Mouse (Mus musculus): ENCODE measurements around the gene Snx8.

Snx8 gene

DNA sequence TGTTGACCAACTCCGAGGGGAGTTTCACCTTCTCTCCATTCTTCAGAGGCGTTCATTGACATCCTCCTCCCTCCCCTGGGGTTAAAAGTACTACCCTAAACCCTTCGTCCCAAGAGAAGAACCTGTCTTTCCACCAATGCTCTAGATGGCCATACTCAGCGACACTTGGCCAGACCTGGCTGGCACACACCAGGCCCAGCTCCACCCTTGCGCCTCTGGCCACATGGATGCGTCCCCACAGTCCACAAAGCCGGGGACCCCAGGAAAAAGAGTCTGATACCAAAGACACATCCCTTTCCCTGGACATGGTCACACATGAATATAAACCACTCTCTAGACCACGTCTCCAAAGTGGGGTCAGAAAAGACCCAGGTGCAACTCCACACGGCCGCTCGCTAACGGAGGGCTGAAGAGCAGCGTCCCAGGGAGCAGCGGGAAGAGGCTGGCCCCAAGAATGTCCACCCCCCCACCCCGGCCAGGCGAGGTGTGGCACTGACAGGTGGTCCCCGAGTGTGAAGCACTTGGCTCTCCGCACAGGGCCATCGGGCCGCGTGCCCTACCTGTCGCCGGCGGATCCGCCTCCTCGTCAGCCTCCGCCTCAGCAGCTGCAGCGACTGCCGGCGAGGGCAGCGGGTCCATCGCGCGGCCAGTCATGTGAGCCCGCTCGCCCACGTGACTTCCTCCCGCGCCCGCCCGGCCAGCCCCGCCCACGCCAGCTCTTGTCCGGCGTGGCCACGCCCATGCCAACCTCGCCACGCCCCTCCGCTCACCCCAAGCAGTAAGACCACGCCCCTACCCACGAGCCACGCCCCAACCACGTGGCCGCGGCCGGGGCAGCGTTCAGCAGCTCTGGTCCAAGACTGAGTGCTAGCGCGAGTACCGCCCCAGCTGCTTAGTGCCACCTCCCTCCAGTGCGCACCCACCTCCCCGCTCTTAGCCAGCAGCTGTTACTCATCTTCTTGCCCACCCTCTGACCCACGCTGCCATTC is at the start of gene Snx8:
Gene Snx8, minus strand, starts transcription at position 675 of the 989 bp plus-strand sequence.
- peak; percentile 98 for DNase-seq

DNA sequence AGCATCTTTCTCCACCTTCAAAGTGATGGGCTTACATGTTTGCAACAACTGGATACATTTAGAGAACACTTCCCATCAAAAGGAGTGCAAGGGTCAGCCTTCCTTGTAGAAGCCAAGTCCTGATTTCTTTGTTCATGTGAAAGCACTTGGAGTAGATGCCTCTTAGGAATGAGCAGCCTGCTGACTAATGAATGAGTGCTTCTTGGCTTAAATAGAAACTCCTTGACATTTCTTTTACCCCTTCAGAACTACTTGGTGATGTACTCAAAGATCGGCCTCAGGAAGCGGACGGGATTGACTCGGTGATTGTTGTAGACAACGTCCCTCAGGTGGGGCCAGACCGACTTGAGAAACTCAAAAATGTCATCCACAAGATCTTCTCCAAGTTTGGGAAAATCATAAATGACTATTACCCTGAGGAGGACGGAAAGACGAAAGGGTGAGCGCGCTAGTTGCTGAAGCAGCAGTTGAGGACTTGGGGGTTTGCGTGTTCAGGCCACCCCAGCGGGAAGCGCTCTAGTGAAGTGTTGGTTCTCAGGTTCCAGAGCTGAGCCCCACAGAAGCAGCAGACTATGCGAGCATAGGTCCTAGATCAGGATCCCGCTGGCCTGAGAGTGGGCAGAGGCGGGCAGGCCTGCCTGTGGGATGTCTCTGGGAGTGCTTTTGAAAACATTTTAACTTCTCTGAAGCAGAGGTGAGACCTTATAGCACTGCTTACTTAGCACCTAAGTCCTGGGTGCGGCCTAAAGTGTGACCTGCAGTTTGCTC is 36.1 kb upstream of the Snx8 start:
- peak; percentile 36 to 66 for DNase-seq

DNA sequence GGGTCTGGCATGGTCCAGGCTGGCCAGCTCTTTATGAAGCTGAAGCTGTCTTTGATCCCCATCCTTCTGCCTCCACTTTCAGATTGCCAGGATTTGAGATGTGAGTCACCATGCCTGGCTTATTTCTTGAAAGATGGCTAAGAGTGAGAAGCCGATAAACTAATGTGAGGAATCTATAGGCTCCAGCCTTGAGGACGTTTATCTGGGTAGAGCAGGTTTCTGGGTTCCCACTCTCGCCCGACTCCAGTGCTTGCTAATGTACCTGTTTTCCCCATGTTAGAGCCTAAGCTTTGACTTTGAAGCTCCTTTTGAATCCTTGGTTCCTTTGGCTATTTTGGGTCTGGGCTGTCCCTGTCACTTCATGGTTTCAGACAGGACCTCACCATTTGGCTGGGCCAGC is 31.6 kb upstream of the Snx8 start:
- DNase-seq = no peak

- no peak for DNase-seq
These were observed 30.5 kb upstream of the Snx8 start for GRCm38 (mm10) chr5:140419442-140420080.

DNA sequence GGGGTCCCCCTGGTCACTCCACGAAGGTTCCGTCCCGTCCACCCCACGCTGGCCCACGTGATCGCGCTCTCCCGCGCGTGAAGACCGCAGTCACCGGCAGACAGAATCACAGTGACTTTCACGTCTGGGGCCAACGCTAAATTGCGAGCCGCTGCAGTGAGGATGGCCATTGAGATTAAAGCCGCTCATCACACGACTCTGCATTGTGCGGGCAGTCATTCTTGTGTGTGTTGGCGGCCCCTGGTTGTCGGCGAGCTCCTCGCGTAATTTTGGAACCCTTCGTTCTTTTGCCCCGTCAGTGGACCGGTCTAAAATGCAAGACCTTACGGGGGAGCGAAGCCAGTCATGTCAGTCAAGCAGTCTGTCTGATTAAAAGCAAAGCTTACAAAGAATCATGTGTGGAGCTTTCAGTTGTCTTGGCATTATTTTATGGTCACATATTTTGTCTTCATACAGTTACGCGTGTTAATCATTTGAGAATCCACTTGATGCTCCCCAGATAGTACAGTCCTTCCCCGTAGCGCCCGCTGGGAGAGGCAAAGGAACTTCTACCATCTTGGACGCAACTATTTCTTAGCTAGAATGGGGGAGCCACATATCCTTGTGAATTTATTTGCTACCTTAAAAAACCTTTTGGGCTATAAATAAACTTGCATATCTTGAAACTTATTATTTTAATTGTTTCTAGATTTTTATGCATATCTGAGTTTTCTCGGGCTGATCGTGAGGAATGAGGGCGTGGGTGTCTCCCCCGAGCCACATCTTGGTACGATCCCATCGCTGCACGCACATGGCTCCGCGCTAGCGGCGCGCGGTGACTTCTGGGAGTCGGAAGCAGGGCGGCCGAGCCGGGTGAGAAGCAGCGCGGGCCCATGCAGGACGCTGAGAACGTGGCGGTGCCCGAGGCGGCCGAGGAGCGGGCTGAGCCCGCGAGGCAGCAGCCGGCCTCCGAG is 29.7 kb upstream of the Snx8 start, which contains the start of gene Eif3b:
Gene Eif3b, plus strand, starts transcription at position 840 of the 953 bp plus-strand sequence.
- peak; percentile 90 to 93 for DNase-seq

GRCm38 (mm10) chr5:140418106-140418488 is 29.0 kb upstream of the Snx8 start:
- no peak for DNase-seq

GRCm38 (mm10) chr5:140414647-140415046 is 25.6 kb upstream of the Snx8 start:
- DNase-seq = peak in 1 of 2 experiments; percentile 58

DNA sequence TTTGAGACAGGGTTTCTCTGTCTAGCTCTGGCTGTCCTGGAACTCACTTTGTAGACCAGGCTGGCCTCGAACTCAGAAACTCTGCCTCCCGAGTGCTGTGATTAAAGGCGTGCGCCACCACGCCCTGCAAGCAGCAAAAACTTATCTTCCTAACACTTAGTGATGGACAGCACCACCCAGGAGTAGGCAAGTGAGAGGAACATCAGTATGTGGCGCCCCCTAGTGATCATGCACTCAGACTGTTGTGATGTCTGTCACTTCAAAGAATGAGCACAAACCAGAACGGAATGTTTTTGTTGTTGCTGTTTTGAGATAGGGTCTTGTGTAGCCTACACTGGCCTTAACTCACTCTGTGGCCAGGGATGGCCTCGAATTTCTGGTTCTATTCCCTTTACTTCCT is 22.3 kb upstream of the Snx8 start:
- DNase-seq = peak; percentile 59 to 79

- no peak for DNase-seq
These were observed 19.7 kb upstream of the Snx8 start for GRCm38 (mm10) chr5:140408801-140409200.

DNA sequence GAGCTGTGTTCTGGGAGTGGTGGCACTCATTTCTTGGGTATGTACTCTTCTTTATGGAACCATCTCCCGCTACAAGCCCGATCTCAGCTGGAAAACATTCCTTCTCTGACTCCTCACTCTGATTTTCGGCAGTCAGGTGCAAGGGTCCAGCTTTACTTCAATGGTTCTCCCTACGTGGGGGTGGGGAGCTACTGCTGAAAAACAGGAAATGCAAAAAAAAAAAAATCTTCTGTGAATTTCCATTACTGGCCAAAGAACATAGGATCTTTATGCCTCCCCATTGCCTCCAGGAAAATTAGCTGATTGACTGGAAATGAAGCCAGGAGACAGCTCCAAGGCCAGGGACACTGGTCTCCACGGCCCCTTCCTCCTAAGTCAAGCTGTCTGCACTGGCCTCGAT is 17.6 kb upstream of the Snx8 start:
- DNase-seq = no peak

DNA sequence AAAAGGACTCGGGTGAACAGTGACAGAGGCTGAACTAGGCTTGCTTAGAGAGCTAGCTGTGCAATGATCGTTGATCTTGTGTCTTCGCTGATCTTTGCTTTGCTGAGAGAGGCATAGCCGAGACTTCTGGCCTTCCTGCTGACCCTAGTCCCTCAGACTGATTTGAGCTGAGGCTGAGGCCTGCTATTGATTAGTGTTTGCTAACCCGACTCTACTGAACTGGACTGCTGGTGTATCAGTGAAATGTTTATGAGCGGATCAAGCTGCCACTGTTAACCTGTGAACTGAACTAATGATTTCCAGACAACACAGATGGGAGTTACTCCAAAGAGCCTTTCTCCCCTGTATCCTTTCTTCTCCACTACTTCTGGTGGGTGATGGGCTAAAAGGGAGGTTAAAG is 16.1 kb upstream of the Snx8 start:
- no peak for DNase-seq

GRCm38 (mm10) chr5:140402640-140403270 is 13.7 kb upstream of the Snx8 start:
- DNase-seq = peak in 1 of 2 experiments; percentile 36

- peak; percentile 41 to 57 for DNase-seq
These were observed 7.3 kb upstream of the Snx8 start for GRCm38 (mm10) chr5:140396166-140396940.

- DNase-seq = no peak
These were observed 3.6 kb upstream of the Snx8 start for GRCm38 (mm10) chr5:140392701-140393100.

DNA sequence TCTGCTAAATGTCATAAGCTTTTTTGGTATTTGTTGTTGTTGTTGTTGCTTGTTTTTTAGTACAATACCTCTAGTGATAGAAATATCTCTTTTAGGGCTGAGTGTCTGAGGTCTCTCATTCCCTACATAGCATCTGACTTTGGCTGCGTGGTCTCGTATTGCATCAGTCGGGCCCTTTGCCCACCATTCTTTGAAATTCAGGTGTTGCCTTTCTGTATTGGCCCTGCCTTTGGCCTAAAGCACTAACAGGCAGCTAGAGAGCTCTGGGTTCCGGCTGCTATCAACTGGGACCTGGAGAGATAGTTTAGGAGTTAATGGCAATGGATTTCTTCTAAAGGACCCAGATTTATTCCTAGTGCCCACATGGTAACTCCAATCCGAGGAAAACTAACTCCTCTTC is 2.9 kb upstream of the Snx8 start:
- DNase-seq = no peak

DNA sequence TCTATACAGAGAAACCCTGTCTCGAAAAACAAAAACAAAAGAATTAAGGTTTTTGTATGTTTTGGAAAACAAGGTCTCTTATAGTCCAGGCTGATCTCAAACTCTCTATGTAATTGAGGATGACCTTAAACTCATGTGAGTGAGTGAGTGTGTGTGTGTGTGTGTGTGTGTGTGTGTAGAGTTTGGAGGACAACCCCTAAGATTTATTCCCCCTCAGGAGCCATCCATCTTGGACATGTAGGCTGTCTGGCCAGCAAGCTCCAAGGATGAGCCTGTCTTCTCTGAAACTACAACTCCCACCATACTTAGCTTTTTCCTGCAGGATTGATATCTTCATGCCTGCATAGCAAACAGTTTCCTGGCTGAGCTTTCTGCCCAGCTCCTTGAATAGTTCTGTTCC is 2.4 kb upstream of the Snx8 start:
- no peak for DNase-seq

DNA sequence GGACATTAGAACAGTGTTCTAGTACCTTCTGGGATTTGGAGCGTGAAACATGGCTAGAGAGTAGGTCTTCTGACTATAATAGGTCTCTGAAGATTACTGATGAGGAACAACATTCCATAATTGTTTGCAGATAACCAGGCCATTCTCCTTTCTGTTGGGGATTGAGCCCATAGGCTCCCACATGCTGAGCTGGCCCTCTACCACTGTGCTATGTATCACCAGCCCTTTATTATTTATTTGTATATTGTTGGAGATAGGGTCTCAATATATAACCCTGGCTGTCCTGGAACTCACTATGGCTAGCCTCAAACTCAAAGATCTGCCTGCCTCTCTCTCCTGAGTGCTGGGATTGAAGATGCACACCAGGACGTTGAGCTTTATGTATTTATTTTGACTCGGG is 585 bp upstream of the Snx8 start:
- no peak for DNase-seq

DNA sequence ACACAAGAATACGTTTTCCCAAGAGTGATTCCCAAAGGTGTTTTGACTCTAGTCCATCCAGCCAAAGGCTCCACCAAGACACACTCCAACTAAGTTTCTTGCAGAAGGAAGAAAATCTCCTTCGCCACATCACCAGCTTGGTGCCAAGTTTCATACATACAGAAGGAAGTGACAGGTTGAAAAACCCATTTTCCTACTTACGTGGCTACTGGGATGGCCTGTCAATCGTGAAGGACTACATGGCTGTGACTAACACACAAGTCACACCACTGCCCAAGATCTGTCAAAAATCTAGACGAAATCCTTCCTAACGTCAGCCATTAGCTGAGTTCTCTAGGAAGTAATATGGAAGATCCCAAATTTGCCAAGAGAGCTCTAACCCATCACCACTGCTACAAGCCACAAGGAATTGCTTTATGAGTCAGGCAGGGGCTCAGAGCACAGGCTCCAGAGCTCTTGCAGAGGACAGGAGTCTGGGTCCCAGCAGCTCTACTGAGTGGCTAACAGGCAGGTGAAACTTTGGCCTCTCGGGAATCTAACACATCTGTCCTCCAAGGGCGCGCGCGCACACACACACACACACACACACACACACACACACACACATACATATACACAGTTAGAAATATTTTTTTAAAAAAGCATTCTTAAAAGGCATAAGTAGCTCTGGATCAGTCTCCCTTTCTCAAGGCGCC is 1.1 kb downstream of the Snx8 start:
- DNase-seq = no peak

DNA sequence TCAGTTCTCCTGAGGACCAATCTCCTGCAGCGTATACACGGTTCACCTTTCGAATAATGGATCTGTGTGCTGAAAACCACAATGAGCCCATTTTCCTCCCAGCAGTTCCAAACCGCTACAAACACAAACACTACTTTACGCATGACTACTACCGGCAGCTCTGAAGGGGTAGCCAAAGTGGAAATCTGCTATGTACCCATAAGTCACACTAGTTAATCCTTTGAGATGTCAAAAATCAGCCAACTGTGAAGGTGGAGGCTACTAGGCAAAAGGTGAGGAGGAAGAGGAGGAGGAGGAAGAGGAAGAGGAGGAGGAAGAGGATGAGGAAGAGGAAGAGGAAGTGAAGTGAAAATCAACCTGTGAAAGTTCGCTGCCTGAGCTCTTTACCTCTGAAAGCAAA is 1.8 kb downstream of the Snx8 start:
- no peak for DNase-seq

GRCm38 (mm10) chr5:140384462-140384861 is 4.6 kb downstream of the Snx8 start:
- DNase-seq = no peak
